13 mouse cellular contexts compared by ENCODE assay signal in genomic region chr9:64455910-64456309, GRCm38 (mm10).
DNase-seq lines count a peak whose midpoint lies in the region; ATAC-seq lines count a peak whose summit lies in the region.
"Had no signal": no experiment of that assay in that cellular context is flagged by ENCODE, and none has a peak within 500 bp of the region (broad histone marks: within the 10 kb centered on the region; RNA-seq: fewer than 3 reads in every experiment).

No protein-coding gene starts in this region.

- no peaks in the 10 kb centered on the region for H3K36me3 ChIP-seq in kidney, embryonic 15.5 days
- H3K36me3 ChIP-seq in embryonic facial prominence, embryonic 13.5 days = no peaks in the 10 kb centered on the region
- H3K36me3 ChIP-seq in hindbrain, embryonic 15.5 days = no peaks in the 10 kb centered on the region
- H3K36me3 ChIP-seq in midbrain, embryonic 14.5 days (ENCODE audit: control insufficient read depth, insufficient read depth, low read length) = no peaks in the 10 kb centered on the region

- H3K9ac ChIP-seq in kidney, embryonic 15.5 days = no peak overlapping the region
- no peak overlapping the region for H3K9ac ChIP-seq in embryonic facial prominence, embryonic 13.5 days
- H3K9ac ChIP-seq in hindbrain, embryonic 15.5 days = no peak overlapping the region
- H3K9ac ChIP-seq in midbrain, embryonic 14.5 days (replicated peaks; ENCODE audit: low read length) = no peak overlapping the region

- WGBS in kidney, embryonic 15.5 days = 7% methylated on average over 9 of the region's 9 CpGs
- WGBS in embryonic facial prominence, embryonic 13.5 days = 2% methylated on average over 9 of the region's 9 CpGs
- 3% methylated on average over 9 of the region's 9 CpGs for WGBS in hindbrain, embryonic 15.5 days
- WGBS in midbrain, embryonic 14.5 days = 4% methylated on average over 9 of the region's 9 CpGs

- DNase-seq in kidney, adult 18-20 months = no peak
- DNase-seq in midbrain, embryonic 14.5 days = peak; percentile 51
- DNase-seq in thymus, postnatal 0 days (ENCODE audit: low spot score) = no peak
- DNase-seq in lung, postnatal 25 days (ENCODE audit: low spot score) = no peak
- DNase-seq: adrenal gland, postnatal 14 days; heart, postnatal 10 days; kidney, postnatal 14 days; lung, adult 2 months; thymus, postnatal 14 days had no signal

- peaks cover 54% of the 10 kb centered on the region for H3K4me1 ChIP-seq in kidney, embryonic 15.5 days
- peaks cover 47% of the 10 kb centered on the region for H3K4me1 ChIP-seq in embryonic facial prominence, embryonic 13.5 days
- peaks cover 20% of the 10 kb centered on the region for H3K4me1 ChIP-seq in hindbrain, embryonic 15.5 days (replicated peaks)
- H3K4me1 ChIP-seq in midbrain, embryonic 14.5 days (ENCODE audit: control insufficient read depth, insufficient read depth, low read length) = peaks cover 10% of the 10 kb centered on the region

- H3K9me3 ChIP-seq in kidney, embryonic 15.5 days (replicated peaks) = no peaks in the 10 kb centered on the region
- H3K9me3 ChIP-seq in embryonic facial prominence, embryonic 13.5 days = no peaks in the 10 kb centered on the region
- no peaks in the 10 kb centered on the region for H3K9me3 ChIP-seq in hindbrain, embryonic 15.5 days
- H3K9me3 ChIP-seq in midbrain, embryonic 14.5 days (ENCODE audit: control insufficient read depth, low read length) = no peaks in the 10 kb centered on the region

- H3K27me3 ChIP-seq in kidney, embryonic 15.5 days = 0 out of 2 replicates have a peak, but pooled peaks cover under 1% of the 10 kb centered on the region
- H3K27me3 ChIP-seq in embryonic facial prominence, embryonic 13.5 days = 0 out of 2 replicates have a peak, but pooled peaks cover 10% of the 10 kb centered on the region
- H3K27me3 ChIP-seq in hindbrain, embryonic 15.5 days = no peaks in the 10 kb centered on the region
- H3K27me3 ChIP-seq in midbrain, embryonic 14.5 days (ENCODE audit: control insufficient read depth, insufficient read depth, low read length) = no peaks in the 10 kb centered on the region
- H3K27me3 ChIP-seq: Patski had no signal

- ATAC-seq in kidney, embryonic 15.5 days (replicated peaks; ENCODE audit: low FRiP score) = 0 out of 2 replicates have a peak, but pooled peaks have one; percentile 40
- 0 out of 2 replicates have a peak, but pooled peaks have one; percentile 37 for ATAC-seq in embryonic facial prominence, embryonic 13.5 days (ENCODE audit: insufficient number of reproducible peaks, insufficient read depth, low FRiP score, low TSS enrichment, low read depth)
- ATAC-seq in hindbrain, embryonic 15.5 days (ENCODE audit: low FRiP score, low read depth) = peak; percentile 28; the same call in 1 of the 2 replicates
- ATAC-seq in midbrain, embryonic 14.5 days (ENCODE audit: low FRiP score, low TSS enrichment) = no peak
- ATAC-seq: Patski had no signal

- H3K27ac ChIP-seq in kidney, embryonic 15.5 days = 0 out of 2 replicates have a peak overlapping the region, but pooled peaks have one; percentile 5
- H3K27ac ChIP-seq in embryonic facial prominence, embryonic 13.5 days = peak overlapping the region; percentile 35; the same call in 1 of the 2 replicates
- H3K27ac ChIP-seq in hindbrain, embryonic 15.5 days (replicated peaks) = no peak overlapping the region
- H3K27ac ChIP-seq in midbrain, embryonic 14.5 days (replicated peaks; ENCODE audit: low read depth, low read length) = no peak overlapping the region; the same call in 1 of the 2 replicates

- no peak overlapping the region for H3K4me3 ChIP-seq in kidney, embryonic 15.5 days (replicated peaks)
- H3K4me3 ChIP-seq in embryonic facial prominence, embryonic 13.5 days = no peak overlapping the region
- no peak overlapping the region for H3K4me3 ChIP-seq in hindbrain, embryonic 15.5 days
- H3K4me3 ChIP-seq in midbrain, embryonic 14.5 days (replicated peaks; ENCODE audit: low read depth, low read length) = no peak overlapping the region

- H3K4me2 ChIP-seq in kidney, embryonic 15.5 days = peak overlapping the region; percentile 34
- peak overlapping the region; percentile 50 for H3K4me2 ChIP-seq in embryonic facial prominence, embryonic 13.5 days
- H3K4me2 ChIP-seq in hindbrain, embryonic 15.5 days = peak overlapping the region; percentile 16
- H3K4me2 ChIP-seq in midbrain, embryonic 14.5 days (ENCODE audit: low read length) = peak overlapping the region; percentile 31; the same call in 1 of the 2 replicates

Comparison
In these comparisons a context has a peak if more than half of its experiments do, and no peak if none do; other contexts are left out.
1. H3K27ac ChIP-seq: peak in kidney, embryonic 15.5 days (single experiment) and embryonic facial prominence, embryonic 13.5 days (single experiment); none in hindbrain, embryonic 15.5 days (single experiment) and midbrain, embryonic 14.5 days (single experiment).
2. Peak in every context shown above with its lines, with median percentiles within 50 percentile points of each other: H3K4me2 ChIP-seq.